Mouse (Mus musculus) neural tube, embryonic 13.5 days (tissue): ENCODE data around the gene Fahd1. TPM values are rescaled to one million over a fixed set of nuclear protein-coding genes. Genes with fewer than 3 reads are reported as not detected.

Experiments used
- polyA plus RNA-seq: library from polyadenylated mRNA; unstranded; fragments of >200 nt; fragmentation: Nextera tagmentation; extraction: Ambion mirVana; gene quantifications from 2 replicates; pipeline ENCODE4 v1.2.1, GENCODE M21; 2015

Gene Fahd1
- polyA plus RNA-seq, 1 experiment from 2014 or later = 22.3 TPM

Other genes starting within 250 kb of the Fahd1 start
- 62.5 and 73.0 TPM in 2 replicates for gene Tsc2, start 217.7 kb downstream of the Fahd1 start, polyA plus RNA-seq
- 7.4 and 9.7 TPM in 2 replicates for gene Nthl1, start 217.7 kb downstream of the Fahd1 start, polyA plus RNA-seq
- 35.4 and 42.6 TPM in 2 replicates for gene Slc9a3r2, start 200.0 kb downstream of the Fahd1 start, polyA plus RNA-seq
- not detected in 2 replicates for gene Npw, start 191.9 kb downstream of the Fahd1 start, polyA plus RNA-seq
- 20.9 and 22.2 TPM in 2 replicates for gene Zfp598, start 180.7 kb downstream of the Fahd1 start, polyA plus RNA-seq
- gene Syngr3, start 160.4 kb downstream of the Fahd1 start, polyA plus RNA-seq = 94.2 and 114 TPM in 2 replicates
- 34.3 and 39.6 TPM in 2 replicates for gene Gfer, start 154.2 kb downstream of the Fahd1 start, polyA plus RNA-seq
- 1.1 and 1.5 TPM in 2 replicates for gene Noxo1, start 154.1 kb downstream of the Fahd1 start, polyA plus RNA-seq
- 58.4 and 64.0 TPM in 2 replicates for gene Tbl3, start 142.7 kb downstream of the Fahd1 start, polyA plus RNA-seq
- gene Rnf151, start 132.3 kb downstream of the Fahd1 start, polyA plus RNA-seq = 0.18 TPM in 1 of 2 replicates, not detected in the other
- gene Rps2, start 132.2 kb downstream of the Fahd1 start, polyA plus RNA-seq = 759 and 773 TPM in 2 replicates
- gene Ndufb10, start 125.9 kb downstream of the Fahd1 start, polyA plus RNA-seq = 261 and 273 TPM in 2 replicates
- not detected in 2 replicates for gene Rpl3l, start 122.5 kb downstream of the Fahd1 start, polyA plus RNA-seq
- 26.5 and 29.4 TPM in 2 replicates for gene Msrb1, start 113.7 kb downstream of the Fahd1 start, polyA plus RNA-seq
- gene Hs3st6, start 97.4 kb downstream of the Fahd1 start, polyA plus RNA-seq = 0.39 and 0.59 TPM in 2 replicates
- gene Meiob, start 46.1 kb downstream of the Fahd1 start, polyA plus RNA-seq = not detected in 2 replicates
- gene Hagh, start 10.2 kb downstream of the Fahd1 start, polyA plus RNA-seq = 55.7 and 59.0 TPM in 2 replicates
- gene Igfals, start 15.6 kb upstream of the Fahd1 start, polyA plus RNA-seq = 0.39 TPM in 1 of 2 replicates, not detected in the other
- gene Nubp2, start 36.0 kb upstream of the Fahd1 start, polyA plus RNA-seq = 63.5 and 76.1 TPM in 2 replicates
- gene Spsb3, start 36.3 kb upstream of the Fahd1 start, polyA plus RNA-seq = 64.6 and 74.2 TPM in 2 replicates
- gene Eme2, start 44.7 kb upstream of the Fahd1 start, polyA plus RNA-seq = 32.7 and 36.3 TPM in 2 replicates
- gene Mrps34, start 44.8 kb upstream of the Fahd1 start, polyA plus RNA-seq = 71.1 and 85.7 TPM in 2 replicates
- gene Nme3, start 46.1 kb upstream of the Fahd1 start, polyA plus RNA-seq = 86.0 and 89.0 TPM in 2 replicates
- 82.2 and 85.8 TPM in 2 replicates for gene Mapk8ip3, start 86.6 kb upstream of the Fahd1 start, polyA plus RNA-seq
- gene Jpt2, start 110.3 kb upstream of the Fahd1 start, polyA plus RNA-seq = 100 and 110 TPM in 2 replicates
- 7.0 and 7.3 TPM in 2 replicates for gene Cramp1l, start 165.4 kb upstream of the Fahd1 start, polyA plus RNA-seq
- gene Ift140, start 165.7 kb upstream of the Fahd1 start, polyA plus RNA-seq = 17.8 and 19.2 TPM in 2 replicates
- gene Tmem204, start 233.2 kb upstream of the Fahd1 start, polyA plus RNA-seq = 9.0 and 10.8 TPM in 2 replicates